Mouse (Mus musculus): Measurements from ENCODE around the gene Adgrb2. TPM values are rescaled to one million over a fixed set of nuclear protein-coding genes. Genes with fewer than 3 reads are reported as not detected.

Adgrb2 gene
- polyA plus RNA-seq, 1 experiment from 2014 or later: 2.8 TPM

DNA sequence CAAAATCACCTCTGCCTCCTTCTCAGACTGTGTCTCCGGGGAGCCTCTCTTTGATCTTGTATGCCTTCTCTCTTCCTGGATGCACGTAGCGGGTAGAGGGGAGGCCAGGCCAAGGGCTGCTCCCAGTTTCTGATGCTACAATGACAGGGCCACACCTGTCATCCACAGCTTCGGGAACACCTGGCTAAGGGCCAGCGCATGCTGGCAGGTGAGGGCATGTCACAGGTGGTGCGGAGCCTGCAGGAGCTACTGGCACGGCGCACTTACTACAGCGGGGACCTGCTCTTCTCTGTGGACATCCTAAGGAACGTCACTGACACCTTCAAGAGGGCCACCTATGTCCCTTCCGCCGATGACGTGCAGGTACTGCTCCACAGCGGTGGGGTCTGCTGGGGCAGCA lies 24.4 kb downstream of the Adgrb2 start:
- H3K4me1 ChIP-seq (ENCODE audit: control insufficient read depth, insufficient read depth, low read length): no peaks in the 10 kb centered on the region
- ATAC-seq (ENCODE audit: insufficient read depth, low FRiP score, low TSS enrichment): no peak
- H3K4me2 ChIP-seq (ENCODE audit: low read depth): no peak overlapping the region
- H3K36me3 ChIP-seq (ENCODE audit: control insufficient read depth, insufficient read depth, low read length): no peaks in the 10 kb centered on the region
- H3K27me3 ChIP-seq (ENCODE audit: control insufficient read depth, insufficient read depth, low read length): peaks cover 10% of the 10 kb centered on the region; the same call in 1 of the 2 replicates
- no peaks in the 10 kb centered on the region for H3K9me3 ChIP-seq (ENCODE audit: control insufficient read depth, low read length)
- no peak overlapping the region for H3K9ac ChIP-seq (ENCODE audit: low read length)
- H3K27ac ChIP-seq (ENCODE audit: low read depth, low read length): no peak overlapping the region
- H3K4me3 ChIP-seq (ENCODE audit: low read depth, low read length): no peak overlapping the region
- WGBS: 78% methylated on average over 14 of the region's 14 CpGs
- no peak for DNase-seq (ENCODE audit: low spot score)

DNA sequence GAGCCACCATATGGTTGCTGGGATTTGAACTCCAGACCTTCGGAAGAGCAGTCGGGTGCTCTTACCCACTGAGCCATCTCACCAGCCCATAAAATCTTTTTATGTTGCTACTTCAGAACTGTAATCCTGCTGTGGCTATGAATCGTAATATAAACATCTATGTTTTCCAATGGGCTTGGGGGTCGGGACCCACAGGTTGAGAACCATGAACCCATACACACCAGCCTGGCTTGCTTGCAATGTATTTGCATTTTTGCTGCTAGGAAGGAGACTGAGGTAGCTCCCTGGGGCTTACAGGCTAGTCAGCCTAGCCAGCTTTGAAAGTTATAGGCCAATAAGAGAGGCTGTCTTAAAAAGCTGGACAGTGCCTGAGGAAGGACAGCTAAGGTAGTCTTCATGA lies 26.1 kb downstream of the Adgrb2 start:
- WGBS: 81% methylated on average over 4 of the region's 4 CpGs
- H3K36me3 ChIP-seq (ENCODE audit: control insufficient read depth, insufficient read depth, low read length): no peaks in the 10 kb centered on the region
- H3K4me3 ChIP-seq (ENCODE audit: low read depth, low read length): no peak overlapping the region
- DNase-seq (ENCODE audit: low spot score) (no peak), ATAC-seq (ENCODE audit: insufficient read depth, low FRiP score, low TSS enrichment) (no peak)
- no peak overlapping the region for H3K27ac ChIP-seq (ENCODE audit: low read depth, low read length)
- no peaks in the 10 kb centered on the region for H3K9me3 ChIP-seq (ENCODE audit: control insufficient read depth, low read length)
- H3K9ac ChIP-seq (ENCODE audit: low read length): no peak overlapping the region
- H3K4me2 ChIP-seq (ENCODE audit: low read depth): no peak overlapping the region
- peaks cover 10% of the 10 kb centered on the region; the same call in 1 of the 2 replicates for H3K27me3 ChIP-seq (ENCODE audit: control insufficient read depth, insufficient read depth, low read length)
- H3K4me1 ChIP-seq (ENCODE audit: control insufficient read depth, insufficient read depth, low read length): no peaks in the 10 kb centered on the region

DNA sequence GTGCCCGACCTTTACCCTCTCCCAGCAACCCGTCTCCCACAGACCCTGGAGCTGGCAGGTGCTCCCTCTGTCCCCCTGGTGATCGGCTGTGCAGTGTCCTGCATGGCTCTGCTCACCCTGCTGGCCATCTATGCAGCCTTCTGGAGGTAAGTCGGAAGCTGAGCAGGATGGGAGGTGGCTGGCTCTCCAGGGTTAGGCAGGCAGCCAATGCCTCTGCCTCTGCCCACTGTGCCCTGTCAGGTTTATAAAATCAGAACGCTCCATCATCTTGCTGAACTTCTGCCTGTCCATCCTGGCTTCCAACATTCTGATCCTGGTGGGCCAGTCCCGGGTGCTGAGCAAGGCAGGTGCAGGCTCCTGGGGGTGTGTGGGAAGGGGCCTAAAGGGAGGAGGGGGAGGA lies 27.6 kb downstream of the Adgrb2 start:
- no peaks in the 10 kb centered on the region for H3K36me3 ChIP-seq (ENCODE audit: control insufficient read depth, insufficient read depth, low read length)
- DNase-seq (ENCODE audit: low spot score): no peak
- no peak overlapping the region for H3K4me3 ChIP-seq (ENCODE audit: low read depth, low read length)
- no peak for ATAC-seq (ENCODE audit: insufficient read depth, low FRiP score, low TSS enrichment)
- no peaks in the 10 kb centered on the region for H3K9me3 ChIP-seq (ENCODE audit: control insufficient read depth, low read length)
- WGBS: 82% methylated on average over 6 of the region's 6 CpGs
- no peak overlapping the region for H3K4me2 ChIP-seq (ENCODE audit: low read depth)
- peaks cover 4% of the 10 kb centered on the region; the same call in 1 of the 2 replicates for H3K27me3 ChIP-seq (ENCODE audit: control insufficient read depth, insufficient read depth, low read length)
- H3K27ac ChIP-seq (ENCODE audit: low read depth, low read length): no peak overlapping the region
- H3K9ac ChIP-seq (ENCODE audit: low read length): no peak overlapping the region
- no peaks in the 10 kb centered on the region for H3K4me1 ChIP-seq (ENCODE audit: control insufficient read depth, insufficient read depth, low read length)

DNA sequence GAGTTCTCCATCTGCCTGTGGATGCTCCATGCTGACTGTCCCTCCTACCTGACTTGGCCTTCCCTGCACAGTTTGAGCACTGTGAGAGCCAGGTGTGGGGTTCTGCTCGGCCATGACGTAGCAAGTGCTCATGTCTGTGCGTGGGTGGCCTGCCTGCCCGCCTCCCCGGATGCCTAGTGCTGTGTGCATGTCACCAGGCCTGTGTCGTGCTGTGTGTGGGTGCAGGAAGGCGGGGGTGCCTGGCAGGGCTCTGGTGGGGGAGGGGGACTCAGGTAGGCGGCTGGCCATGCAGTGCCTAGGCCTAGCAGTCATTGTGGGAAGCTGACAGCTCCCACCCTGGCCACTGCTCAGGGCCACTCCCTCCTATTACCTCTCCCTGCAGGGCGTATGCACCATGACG lies 28.4 kb downstream of the Adgrb2 start:
- H3K27ac ChIP-seq (ENCODE audit: low read depth, low read length): no peak overlapping the region
- no peak overlapping the region for H3K4me2 ChIP-seq (ENCODE audit: low read depth)
- no peaks in the 10 kb centered on the region for H3K36me3 ChIP-seq (ENCODE audit: control insufficient read depth, insufficient read depth, low read length)
- H3K4me3 ChIP-seq (ENCODE audit: low read depth, low read length): no peak overlapping the region
- H3K9me3 ChIP-seq (ENCODE audit: control insufficient read depth, low read length): no peaks in the 10 kb centered on the region
- DNase-seq (ENCODE audit: low spot score): no peak
- H3K4me1 ChIP-seq (ENCODE audit: control insufficient read depth, insufficient read depth, low read length): no peaks in the 10 kb centered on the region
- WGBS: 64% methylated on average over 10 of the region's 10 CpGs
- H3K27me3 ChIP-seq (ENCODE audit: control insufficient read depth, insufficient read depth, low read length): no peaks in the 10 kb centered on the region
- no peak for ATAC-seq (ENCODE audit: insufficient read depth, low FRiP score, low TSS enrichment)
- H3K9ac ChIP-seq (ENCODE audit: low read length): no peak overlapping the region

DNA sequence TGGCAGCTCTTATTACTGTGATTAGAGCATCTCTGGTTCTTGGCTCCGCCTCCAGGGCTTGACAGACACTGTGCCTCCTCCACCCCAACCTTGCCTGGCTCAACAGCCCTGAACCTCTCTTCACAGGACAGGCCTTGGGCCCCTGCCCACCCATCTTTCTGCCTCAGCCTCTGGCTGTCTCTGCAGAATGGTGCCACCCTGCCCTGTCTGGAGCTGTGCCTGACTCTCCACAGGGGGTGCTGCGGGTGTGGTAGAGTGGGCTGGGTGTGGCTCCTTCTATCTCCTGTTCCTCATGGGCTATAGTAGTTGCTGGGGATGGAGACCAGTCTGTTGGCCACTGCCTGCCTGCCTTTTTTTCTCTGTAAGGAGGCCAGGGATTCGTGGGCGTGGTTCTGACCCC lies 31.3 kb downstream of the Adgrb2 start:
- no peak overlapping the region for H3K9ac ChIP-seq (ENCODE audit: low read length)
- H3K9me3 ChIP-seq (ENCODE audit: control insufficient read depth, low read length): no peaks in the 10 kb centered on the region
- WGBS: 57% methylated on average over 4 of the region's 4 CpGs
- H3K4me1 ChIP-seq (ENCODE audit: control insufficient read depth, insufficient read depth, low read length): no peaks in the 10 kb centered on the region
- no peak overlapping the region for H3K4me2 ChIP-seq (ENCODE audit: low read depth)
- no peaks in the 10 kb centered on the region for H3K36me3 ChIP-seq (ENCODE audit: control insufficient read depth, insufficient read depth, low read length)
- ATAC-seq (ENCODE audit: insufficient read depth, low FRiP score, low TSS enrichment) (no peak), DNase-seq (ENCODE audit: low spot score) (no peak)
- H3K27me3 ChIP-seq (ENCODE audit: control insufficient read depth, insufficient read depth, low read length): no peaks in the 10 kb centered on the region
- no peak overlapping the region for H3K4me3 ChIP-seq (ENCODE audit: low read depth, low read length)
- no peak overlapping the region for H3K27ac ChIP-seq (ENCODE audit: low read depth, low read length)

DNA sequence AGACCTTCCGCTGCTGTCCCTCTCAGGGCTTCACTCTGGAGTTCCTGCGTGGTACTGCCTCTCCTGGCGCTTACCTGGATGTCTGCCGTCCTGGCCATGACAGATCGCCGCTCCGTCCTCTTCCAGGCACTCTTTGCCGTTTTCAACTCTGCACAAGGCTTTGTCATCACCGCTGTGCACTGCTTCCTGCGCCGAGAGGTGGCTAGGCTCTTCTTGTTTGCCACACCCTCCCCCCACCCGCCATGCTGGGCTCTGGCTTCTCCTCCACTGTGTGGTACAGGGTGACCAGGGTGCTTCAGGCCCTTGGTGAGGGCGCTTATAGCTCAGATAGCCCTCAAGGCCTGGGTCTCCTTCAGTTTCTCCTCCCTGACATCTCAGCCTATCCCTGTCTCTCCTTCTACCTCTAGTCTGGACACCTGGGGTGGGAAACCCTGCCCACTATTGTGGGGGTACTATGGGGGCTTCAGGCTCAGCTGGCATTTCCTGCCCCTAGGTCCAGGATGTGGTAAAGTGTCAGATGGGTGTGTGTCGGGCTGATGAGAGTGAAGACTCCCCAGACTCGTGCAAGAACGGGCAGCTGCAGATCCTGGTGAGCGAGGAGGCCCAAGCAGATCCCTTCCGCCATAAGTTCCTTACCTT lies 32.5 kb downstream of the Adgrb2 start:
- Histone ChIP-seq H3K36me3 (ENCODE audit: control insufficient read depth, insufficient read depth, low read length) (no peaks in the 10 kb centered on the region), H3K9me3 (ENCODE audit: control insufficient read depth, low read length) (no peaks in the 10 kb centered on the region), H3K9ac (ENCODE audit: low read length) (no peak overlapping the region), H3K27ac (ENCODE audit: low read depth, low read length) (no peak overlapping the region), H3K4me3 (ENCODE audit: low read depth, low read length) (no peak overlapping the region), H3K4me1 (ENCODE audit: control insufficient read depth, insufficient read depth, low read length) (no peaks in the 10 kb centered on the region), H3K27me3 (ENCODE audit: control insufficient read depth, insufficient read depth, low read length) (no peaks in the 10 kb centered on the region), H3K4me2 (ENCODE audit: low read depth) (no peak overlapping the region)
- DNase-seq (ENCODE audit: low spot score): no peak
- 69% methylated on average over 18 of the region's 18 CpGs for WGBS
- ATAC-seq (ENCODE audit: insufficient read depth, low FRiP score, low TSS enrichment): no peak

DNA sequence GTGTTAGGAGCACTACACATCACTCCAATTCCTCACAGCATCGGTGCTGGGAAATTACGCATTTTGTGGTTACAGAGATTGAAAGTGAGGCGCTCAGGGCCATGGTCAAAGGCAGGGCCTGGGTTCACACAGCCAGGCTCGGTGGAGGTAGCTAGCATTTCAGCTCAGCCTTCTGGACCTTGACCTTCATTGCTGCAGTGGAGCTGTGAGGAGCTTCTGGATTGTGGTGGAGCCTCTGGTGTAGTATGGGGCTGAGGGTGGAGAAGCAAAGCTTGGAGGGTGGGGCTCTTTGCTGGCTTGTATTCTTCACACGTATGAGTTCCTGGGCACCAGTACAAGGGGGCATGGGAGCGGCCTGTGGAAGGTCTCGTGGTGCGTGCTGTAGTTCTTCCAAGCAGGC lies 38.3 kb downstream of the Adgrb2 start:
- H3K27me3 ChIP-seq (ENCODE audit: control insufficient read depth, insufficient read depth, low read length): no peaks in the 10 kb centered on the region

DNA sequence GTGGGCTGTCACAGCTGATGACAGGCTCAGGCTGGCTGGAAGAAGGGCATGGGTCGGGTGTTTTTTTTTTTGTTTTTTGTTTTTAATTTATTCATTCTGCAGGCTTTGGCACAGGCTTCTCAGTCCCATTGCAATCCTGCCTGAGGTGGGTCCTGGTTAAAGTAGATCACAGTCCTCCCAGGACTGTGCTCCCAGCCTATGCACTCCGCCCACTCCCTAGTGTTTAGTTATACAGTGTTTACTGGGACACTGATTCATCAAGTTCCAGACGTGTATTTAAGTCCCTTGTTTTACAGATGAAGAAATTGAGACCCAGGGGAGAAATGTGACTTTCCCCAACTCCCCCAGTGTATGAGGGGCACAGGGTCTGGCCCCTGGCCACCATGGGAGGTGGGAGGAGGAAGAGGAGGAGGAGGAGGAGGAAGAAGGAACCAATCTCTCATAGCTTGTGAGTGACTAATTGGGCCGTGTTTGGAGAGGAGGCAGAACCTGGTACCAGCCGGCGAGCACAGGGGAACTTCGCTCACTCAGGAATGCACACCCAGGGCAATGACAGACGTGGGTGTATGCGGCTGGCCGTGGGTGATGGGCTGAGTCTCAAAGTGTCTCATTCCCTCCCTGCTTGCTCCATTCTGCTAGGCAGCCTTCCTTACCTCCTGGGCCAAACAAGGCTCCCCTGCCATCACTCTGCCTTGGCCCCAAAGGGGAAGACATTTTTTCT lies 39.0 kb downstream of the Adgrb2 start:
- WGBS: 84% methylated on average over 10 of the region's 10 CpGs
- no peaks in the 10 kb centered on the region for H3K9me3 ChIP-seq (ENCODE audit: control insufficient read depth, low read length)
- no peak for ATAC-seq (ENCODE audit: insufficient read depth, low FRiP score, low TSS enrichment)

More for the DNA sequence above, 38.3 kb downstream of the Adgrb2 start:
- Histone ChIP-seq H3K27ac (ENCODE audit: low read depth, low read length) (no peak overlapping the region), H3K9me3 (ENCODE audit: control insufficient read depth, low read length) (no peaks in the 10 kb centered on the region), H3K4me2 (ENCODE audit: low read depth) (no peak overlapping the region), H3K4me3 (ENCODE audit: low read depth, low read length) (no peak overlapping the region), H3K4me1 (ENCODE audit: control insufficient read depth, insufficient read depth, low read length) (no peaks in the 10 kb centered on the region), H3K36me3 (ENCODE audit: control insufficient read depth, insufficient read depth, low read length) (no peaks in the 10 kb centered on the region), H3K9ac (ENCODE audit: low read length) (no peak overlapping the region)
- ATAC-seq (ENCODE audit: insufficient read depth, low FRiP score, low TSS enrichment) (no peak), DNase-seq (ENCODE audit: low spot score) (no peak)
- 90% methylated on average over 8 of the region's 8 CpGs for WGBS

DNA sequence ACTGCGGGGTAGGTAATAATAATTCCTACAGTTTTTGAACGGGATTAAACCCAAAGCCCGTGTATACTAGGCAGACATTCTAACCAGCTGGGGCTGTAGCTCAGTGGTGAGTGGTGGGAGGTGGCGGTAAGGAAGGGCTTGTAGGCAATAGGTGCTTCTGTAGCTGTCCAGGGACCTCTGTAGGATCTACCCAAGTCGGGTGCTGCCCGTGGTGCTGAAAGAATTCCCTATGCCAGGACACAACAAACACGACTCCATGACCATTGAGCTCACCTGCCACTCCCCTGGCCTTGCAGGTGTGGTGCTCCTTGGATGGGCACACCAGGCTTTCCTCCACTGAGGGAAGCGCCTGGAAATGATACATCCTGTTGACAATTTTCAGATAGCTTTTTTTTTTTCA lies 40.9 kb downstream of the Adgrb2 start:
- H3K27ac ChIP-seq (ENCODE audit: low read depth, low read length): no peak overlapping the region
- H3K9me3 ChIP-seq (ENCODE audit: control insufficient read depth, low read length): no peaks in the 10 kb centered on the region
- DNase-seq (ENCODE audit: low spot score) (no peak), ATAC-seq (ENCODE audit: insufficient read depth, low FRiP score, low TSS enrichment) (no peak)
- H3K36me3 ChIP-seq (ENCODE audit: control insufficient read depth, insufficient read depth, low read length): no peaks in the 10 kb centered on the region
- 47% methylated on average over 8 of the region's 8 CpGs for WGBS
- H3K4me3 ChIP-seq (ENCODE audit: low read depth, low read length): no peak overlapping the region
- no peaks in the 10 kb centered on the region for H3K4me1 ChIP-seq (ENCODE audit: control insufficient read depth, insufficient read depth, low read length)
- no peak overlapping the region for H3K9ac ChIP-seq (ENCODE audit: low read length)
- H3K4me2 ChIP-seq (ENCODE audit: low read depth): no peak overlapping the region
- H3K27me3 ChIP-seq (ENCODE audit: control insufficient read depth, insufficient read depth, low read length): no peaks in the 10 kb centered on the region

More for the DNA sequence above, 39.0 kb downstream of the Adgrb2 start:
- Histone ChIP-seq H3K4me2 (ENCODE audit: low read depth) (no peak overlapping the region), H3K27ac (ENCODE audit: low read depth, low read length) (no peak overlapping the region), H3K9ac (ENCODE audit: low read length) (no peak overlapping the region), H3K27me3 (ENCODE audit: control insufficient read depth, insufficient read depth, low read length) (no peaks in the 10 kb centered on the region), H3K4me3 (ENCODE audit: low read depth, low read length) (no peak overlapping the region), H3K4me1 (ENCODE audit: control insufficient read depth, insufficient read depth, low read length) (no peaks in the 10 kb centered on the region), H3K36me3 (ENCODE audit: control insufficient read depth, insufficient read depth, low read length) (no peaks in the 10 kb centered on the region)
- no peak for DNase-seq (ENCODE audit: low spot score)
